Mouse (Mus musculus) forebrain, embryonic 16.5 days (tissue): ENCODE results near the gene Elavl2. TPM values are rescaled to one million over a fixed set of nuclear protein-coding genes. Genes with fewer than 3 reads are reported as not detected.

Experiments used
- ATAC-seq: fragments of 200-750 bp; cut with Nextera tagmentation; 2 replicates; pipeline ENCODE4 v1.8.0; 2017; ENCODE audit warnings: mild to moderate bottlenecking, moderate library complexity
- H3K27ac ChIP-seq: fragments of 300-500 bp; sonication (generic); 2 replicates; pipeline ENCODE4 v1.5.1; 2014; ENCODE audit warnings: low read length, control low read depth
- H3K27me3 ChIP-seq: fragments of 300-500 bp; sonication (generic); replicated peaks from 2 replicates; pipeline ENCODE4 v1.6.1; 2014; ENCODE audit warnings: low read length; ENCODE audit not compliant: control insufficient read depth, insufficient read depth
- H3K36me3 ChIP-seq: fragments of 300-500 bp; sonication (generic); 2 replicates; pipeline ENCODE4 v1.6.1; 2014; ENCODE audit not compliant: control insufficient read depth, insufficient read depth
- H3K4me1 ChIP-seq: fragments of 300-500 bp; sonication (generic); replicated peaks from 2 replicates; pipeline ENCODE4 v1.6.1; 2014; ENCODE audit warnings: low read length; ENCODE audit not compliant: control insufficient read depth, insufficient read depth
- H3K4me2 ChIP-seq: fragments of 300-500 bp; sonication (generic); 2 replicates; pipeline ENCODE4 v1.6.1; 2014; ENCODE audit warnings: mild to moderate bottlenecking, low read length, control low read depth
- H3K4me3 ChIP-seq: fragments of 300-500 bp; sonication (generic); replicated peaks from 2 replicates; pipeline ENCODE4 v1.5.1; 2014; ENCODE audit warnings: mild to moderate bottlenecking, low read length, control low read depth
- H3K9ac ChIP-seq: fragments of 300-500 bp; sonication (generic); replicated peaks from 2 replicates; pipeline ENCODE4 v1.6.1; 2014; ENCODE audit warnings: low read depth, low read length, control low read depth
- H3K9me3 ChIP-seq: fragments of 300-500 bp; sonication (generic); 2 replicates; pipeline ENCODE4 v1.6.1; 2016; ENCODE audit warnings: low read length; ENCODE audit not compliant: control insufficient read depth
- WGBS: fragments of 180-500 bp; shearing (Covaris S2); extraction: QIAGEN DNeasy Blood & Tissue Kit; methylation state at CpG from one replicate; pipeline ENCODE4 v1.1.7; 2014; 5-methylcytosine and 5-hydroxymethylcytosine counted together
- polyA plus RNA-seq: library from polyadenylated mRNA; unstranded; fragments of >200 nt; fragmentation: Nextera tagmentation; extraction: Ambion mirVana; gene quantifications from 2 replicates; pipeline ENCODE4 v1.2.1, GENCODE M21; 2015

Elavl2 gene
- polyA plus RNA-seq, 1 experiment from 2014 or later: 157 TPM

- no peaks in the 10 kb centered on the region for H3K9me3 ChIP-seq
- peaks cover 3% of the 10 kb centered on the region; the same call in 1 of the 2 replicates for H3K27me3 ChIP-seq
- WGBS: 4% methylated on average over 9 of the region's 9 CpGs
- peaks cover 22% of the 10 kb centered on the region for H3K4me1 ChIP-seq
- H3K4me3 ChIP-seq: no peak overlapping the region
- no peaks in the 10 kb centered on the region for H3K36me3 ChIP-seq
- ATAC-seq: no peak
- no peak overlapping the region for H3K27ac ChIP-seq
- H3K4me2 ChIP-seq: 0 out of 2 replicates have a peak overlapping the region, but pooled peaks have one; percentile 11
- H3K9ac ChIP-seq: no peak overlapping the region
Measured at GRCm38 (mm10) chr4:91379559-91379958, 21.0 kb downstream of the Elavl2 start.

- peak overlapping the region; percentile 89 for H3K9ac ChIP-seq
- WGBS: under 1% methylated on average over 28 of the region's 28 CpGs
Measured at GRCm38 (mm10) chr4:91376317-91376910, 24.2 kb downstream of the Elavl2 start.

GRCm38 (mm10) chr4:91375372-91375687 is 25.3 kb downstream of the Elavl2 start:
- Histone ChIP-seq H3K4me3 (peak overlapping the region; percentile 89), H3K9ac (peak overlapping the region; percentile 89), H3K36me3 (no peaks in the 10 kb centered on the region), H3K27me3 (peaks cover 3% of the 10 kb centered on the region; the same call in 1 of the 2 replicates), H3K27ac (peak overlapping the region; percentile 95), H3K4me1 (peaks cover 37% of the 10 kb centered on the region), H3K4me2 (peak overlapping the region; percentile 97), H3K9me3 (no peaks in the 10 kb centered on the region)
- ATAC-seq: no peak
- 0% methylated on average over 7 of the region's 7 CpGs for WGBS

More at GRCm38 (mm10) chr4:91376317-91376910, 24.2 kb downstream of the Elavl2 start:
- H3K27ac ChIP-seq: peak overlapping the region; percentile 95
- peaks cover 3% of the 10 kb centered on the region; the same call in 1 of the 2 replicates for H3K27me3 ChIP-seq
- H3K4me1 ChIP-seq: peaks cover 40% of the 10 kb centered on the region
- no peaks in the 10 kb centered on the region for H3K9me3 ChIP-seq
- no peaks in the 10 kb centered on the region for H3K36me3 ChIP-seq
- peak; percentile 95 for ATAC-seq
- peak overlapping the region; percentile 97 for H3K4me2 ChIP-seq
- peak overlapping the region; percentile 89 for H3K4me3 ChIP-seq

- Histone ChIP-seq H3K36me3 (no peaks in the 10 kb centered on the region), H3K27ac (peak overlapping the region; percentile 95), H3K9ac (peak overlapping the region; percentile 89), H3K4me3 (peak overlapping the region; percentile 89), H3K9me3 (no peaks in the 10 kb centered on the region), H3K4me1 (peaks cover 37% of the 10 kb centered on the region), H3K27me3 (peaks cover 3% of the 10 kb centered on the region; the same call in 1 of the 2 replicates), H3K4me2 (peak overlapping the region; percentile 97)
- ATAC-seq: peak; percentile 16
- WGBS: under 1% methylated on average over 45 of the region's 46 CpGs
Measured at GRCm38 (mm10) chr4:91374571-91375371, 25.8 kb downstream of the Elavl2 start.

- 8% methylated on average over 13 of the region's 13 CpGs for WGBS
- Histone ChIP-seq H3K27ac (no peak overlapping the region; the same call in 1 of the 2 replicates), H3K9ac (peak overlapping the region; percentile 9; the same call in 1 of the 2 replicates), H3K27me3 (no peaks in the 10 kb centered on the region), H3K4me3 (peak overlapping the region; percentile 89), H3K36me3 (no peaks in the 10 kb centered on the region), H3K9me3 (no peaks in the 10 kb centered on the region), H3K4me1 (peaks cover 40% of the 10 kb centered on the region), H3K4me2 (peak overlapping the region; percentile 97)
- ATAC-seq: no peak
Measured at GRCm38 (mm10) chr4:91372844-91373243, 27.7 kb downstream of the Elavl2 start.

GRCm38 (mm10) chr4:91371819-91372215 is 28.8 kb downstream of the Elavl2 start:
- no peaks in the 10 kb centered on the region for H3K27me3 ChIP-seq
- H3K9ac ChIP-seq: peak overlapping the region; percentile 79
- peak overlapping the region; percentile 89 for H3K4me3 ChIP-seq
- no peaks in the 10 kb centered on the region for H3K36me3 ChIP-seq
- ATAC-seq: peak; percentile 36
- peak overlapping the region; percentile 97 for H3K4me2 ChIP-seq
- H3K4me1 ChIP-seq: peaks cover 40% of the 10 kb centered on the region
- WGBS: under 1% methylated on average over 44 of the region's 44 CpGs
- peak overlapping the region; percentile 64 for H3K27ac ChIP-seq
- no peaks in the 10 kb centered on the region for H3K9me3 ChIP-seq

GRCm38 (mm10) chr4:91371131-91371818 is 29.3 kb downstream of the Elavl2 start:
- Histone ChIP-seq H3K27ac (peak overlapping the region; percentile 64), H3K9ac (peak overlapping the region; percentile 79), H3K4me2 (peak overlapping the region; percentile 97), H3K4me1 (peaks cover 40% of the 10 kb centered on the region), H3K9me3 (no peaks in the 10 kb centered on the region), H3K27me3 (no peaks in the 10 kb centered on the region), H3K36me3 (no peaks in the 10 kb centered on the region), H3K4me3 (peak overlapping the region; percentile 89)
- under 1% methylated on average over 72 of the region's 82 CpGs for WGBS
- ATAC-seq: peak; percentile 29

GRCm38 (mm10) chr4:91365276-91365675 is 35.3 kb downstream of the Elavl2 start:
- Histone ChIP-seq H3K4me3 (no peak overlapping the region), H3K27me3 (no peaks in the 10 kb centered on the region), H3K4me1 (peaks cover 18% of the 10 kb centered on the region), H3K9me3 (no peaks in the 10 kb centered on the region), H3K36me3 (no peaks in the 10 kb centered on the region), H3K4me2 (no peak overlapping the region), H3K9ac (no peak overlapping the region), H3K27ac (no peak overlapping the region)
- WGBS: 85% methylated on average over 12 of the region's 12 CpGs
- ATAC-seq: no peak

GRCm38 (mm10) chr4:91363963-91364362 is 36.6 kb downstream of the Elavl2 start:
- no peak for ATAC-seq
- Histone ChIP-seq H3K9ac (no peak overlapping the region), H3K9me3 (no peaks in the 10 kb centered on the region), H3K36me3 (no peaks in the 10 kb centered on the region), H3K4me3 (no peak overlapping the region), H3K27ac (no peak overlapping the region), H3K27me3 (no peaks in the 10 kb centered on the region), H3K4me2 (no peak overlapping the region), H3K4me1 (peaks cover 10% of the 10 kb centered on the region)
- WGBS: 43% methylated on average over 4 of the region's 4 CpGs
